Mouse (Mus musculus): ENCODE measurements around the gene Dlg2.

GRCm38 (mm10) chr7:92322342-92323069 is 1846.0 kb downstream of the Dlg2 start:
- TF ChIP-seq CTCF (IDR thresholded peaks at IDR 0.05; ENCODE audit: extremely low read depth, insufficient read depth, insufficient read length, insufficient replicate concordance) (no peak), POLR2A (IDR thresholded peaks at IDR 0.05; ENCODE audit: low read depth, low read length) (no peak)
